Mouse (Mus musculus): Measurements from ENCODE around the gene Hivep3.

Hivep3 gene

GRCm38 (mm10) chr4:120018426-120018825 lies 284.8 kb downstream of the Hivep3 start:
- DNase-seq (ENCODE audit: low spot score): no peak

GRCm38 (mm10) chr4:120022392-120022791 lies 288.8 kb downstream of the Hivep3 start:
- no peak for DNase-seq (ENCODE audit: low spot score)

GRCm38 (mm10) chr4:120023221-120023840 lies 289.7 kb downstream of the Hivep3 start:
- DNase-seq (ENCODE audit: low spot score): no peak

GRCm38 (mm10) chr4:120024071-120024470 lies 290.5 kb downstream of the Hivep3 start:
- peak; percentile 17 for DNase-seq (ENCODE audit: low spot score)

GRCm38 (mm10) chr4:120027671-120028070 lies 294.1 kb downstream of the Hivep3 start:
- DNase-seq (ENCODE audit: low spot score): no peak

GRCm38 (mm10) chr4:120029937-120030336 lies 296.4 kb downstream of the Hivep3 start:
- peak; percentile 8 for DNase-seq (ENCODE audit: low spot score)

- DNase-seq (ENCODE audit: low spot score): no peak
Measured at GRCm38 (mm10) chr4:120032320-120032983, 298.9 kb downstream of the Hivep3 start.

GRCm38 (mm10) chr4:120032984-120033355 lies 299.4 kb downstream of the Hivep3 start:
- peak; percentile 21 for DNase-seq (ENCODE audit: low spot score)

- no peak for DNase-seq (ENCODE audit: low spot score)
Measured at GRCm38 (mm10) chr4:120036294-120036693, 302.7 kb downstream of the Hivep3 start.

GRCm38 (mm10) chr4:120037007-120037406 lies 303.4 kb downstream of the Hivep3 start:
- DNase-seq (ENCODE audit: low spot score): no peak

GRCm38 (mm10) chr4:120041520-120041919 lies 307.9 kb downstream of the Hivep3 start:
- no peak for DNase-seq (ENCODE audit: low spot score)

- DNase-seq (ENCODE audit: low spot score): no peak
Measured at GRCm38 (mm10) chr4:120042480-120042879, 308.9 kb downstream of the Hivep3 start.

- DNase-seq (ENCODE audit: low spot score): no peak
Measured at GRCm38 (mm10) chr4:120044612-120045011, 311.0 kb downstream of the Hivep3 start.

GRCm38 (mm10) chr4:120045131-120045537 lies 311.6 kb downstream of the Hivep3 start:
- no peak for DNase-seq (ENCODE audit: low spot score)

- no peak for DNase-seq (ENCODE audit: low spot score)
Measured at GRCm38 (mm10) chr4:120045871-120046270, 312.3 kb downstream of the Hivep3 start.

GRCm38 (mm10) chr4:120047060-120047459 lies 313.5 kb downstream of the Hivep3 start:
- DNase-seq (ENCODE audit: low spot score): no peak

GRCm38 (mm10) chr4:120048274-120048673 lies 314.7 kb downstream of the Hivep3 start:
- DNase-seq (ENCODE audit: low spot score): no peak

- no peak for DNase-seq (ENCODE audit: low spot score)
Measured at GRCm38 (mm10) chr4:120049857-120050256, 316.3 kb downstream of the Hivep3 start.

- no peak for DNase-seq (ENCODE audit: low spot score)
Measured at GRCm38 (mm10) chr4:120052481-120052880, 318.9 kb downstream of the Hivep3 start.

- DNase-seq (ENCODE audit: low spot score): no peak
Measured at GRCm38 (mm10) chr4:120053026-120054005, 319.7 kb downstream of the Hivep3 start.

- no peak for DNase-seq (ENCODE audit: low spot score)
Measured at GRCm38 (mm10) chr4:120054145-120054544, 320.6 kb downstream of the Hivep3 start.

- no peak for DNase-seq (ENCODE audit: low spot score)
Measured at GRCm38 (mm10) chr4:120056451-120056850, 322.9 kb downstream of the Hivep3 start.

GRCm38 (mm10) chr4:120057529-120057928 lies 323.9 kb downstream of the Hivep3 start:
- no peak for DNase-seq (ENCODE audit: low spot score)
